Mouse (Mus musculus) B cell, adult (primary cell): ENCODE results near the gene Adh1. TPM values are rescaled to one million over a fixed set of nuclear protein-coding genes. Genes with fewer than 3 reads are reported as not detected.

Experiments used
- total RNA-seq: library from RNA; stranded (reverse); gene quantifications from 4 replicates; pipeline ENCODE4 v1.2.4, GENCODE M21; 2023; ENCODE audit not compliant: inconsistent age

Adh1 gene
- total RNA-seq = not detected in 4 replicates

GRCm38 (mm10) chr3:138260721-138261669 lies at the start of gene Adh1:
Adh1 (plus strand) TSS chr3:138260991.

GRCm38 (mm10) chr3:138217631-138218264 lies 43.0 kb upstream of the Adh1 start, which contains the start of gene Adh7:
Adh7 (plus strand) TSS chr3:138217760.

DNA sequence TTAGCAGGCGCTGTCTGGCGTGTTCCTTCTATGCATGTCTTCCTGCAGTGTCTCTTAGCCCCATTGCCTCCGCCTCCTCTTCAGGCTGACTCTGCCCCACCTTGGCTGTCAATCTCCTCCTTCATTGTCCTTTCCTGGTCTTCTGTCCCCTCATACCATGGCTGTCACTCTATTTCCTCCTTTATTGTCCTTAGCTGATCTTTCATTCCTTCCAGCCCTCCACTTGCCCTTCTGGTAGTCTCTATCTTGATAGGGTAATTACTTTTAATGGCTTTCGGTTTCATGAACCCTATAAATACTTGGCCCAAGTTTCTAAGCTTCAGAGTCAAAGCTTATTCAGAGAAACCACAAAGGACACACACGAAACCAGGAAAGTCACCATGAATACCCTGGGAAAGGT lies 52.2 kb downstream of the Adh1 start, which contains the start of gene Adh6a:
Gene Adh6a (plus strand): TSS at position 322 of the 400 bp plus-strand sequence.

Other genes starting within 250 kb of the Adh1 start
- not detected in 4 replicates for gene 1110002E22Rik, start 195.9 kb upstream of the Adh1 start, total RNA-seq
- gene Gm5105, start 193.6 kb upstream of the Adh1 start, total RNA-seq = not detected in 4 replicates
- 6.4 to 9.9 TPM (median 8.7 TPM) in 4 replicates for gene Trmt10a, start 117.5 kb upstream of the Adh1 start, total RNA-seq
- 1.2 to 3.5 TPM (median 1.9 TPM) in 4 replicates for gene Mttp, start 116.0 kb upstream of the Adh1 start, total RNA-seq
- not detected in 4 replicates for gene 4930579F01Rik, start 67.2 kb upstream of the Adh1 start, total RNA-seq
- gene Adh7, start 43.2 kb upstream of the Adh1 start, total RNA-seq = not detected in 4 replicates
- not detected in 4 replicates for gene Adh6a, start 52.3 kb downstream of the Adh1 start, total RNA-seq
- not detected in 4 replicates for gene Adh6b, start 80.8 kb downstream of the Adh1 start, total RNA-seq
- not detected in 4 replicates for gene Adh4, start 154.5 kb downstream of the Adh1 start, total RNA-seq
- gene Adh5, start 182.1 kb downstream of the Adh1 start, total RNA-seq = 61.4 to 72.5 TPM (median 62.5 TPM) in 4 replicates
- 44.3 to 48.5 TPM (median 46.5 TPM) in 4 replicates for gene Metap1, start 228.5 kb downstream of the Adh1 start, total RNA-seq